Mouse (Mus musculus) limb, embryonic 12.5 days (tissue): ENCODE measurements around the gene Ankle2. TPM values are rescaled to one million over a fixed set of nuclear protein-coding genes. Genes with fewer than 3 reads are reported as not detected.
A peak's percentile ranks its signal among the peaks of the same experiment; 100 is the strongest.

Experiments used
- ATAC-seq: fragments of 200-750 bp; cut with Nextera tagmentation; 2 replicates; pipeline ENCODE4 v1.8.0; 2017; ENCODE audit warnings: low read depth, moderate TSS enrichment; ENCODE audit not compliant: insufficient number of reproducible peaks, insufficient read depth, low FRiP score, low TSS enrichment
- H3K27ac ChIP-seq: fragments of 300-500 bp; sonication (generic); 2 replicates; pipeline ENCODE4 v1.5.1; 2016; ENCODE audit warnings: mild to moderate bottlenecking, moderate library complexity
- H3K27me3 ChIP-seq: fragments of 300-500 bp; sonication (generic); 2 replicates; pipeline ENCODE4 v1.6.1; 2016; ENCODE audit warnings: mild to moderate bottlenecking, moderate library complexity
- H3K36me3 ChIP-seq: fragments of 300-500 bp; sonication (generic); 2 replicates; pipeline ENCODE4 v1.6.1; 2016; ENCODE audit warnings: mild to moderate bottlenecking, moderate library complexity
- H3K4me1 ChIP-seq: fragments of 300-500 bp; sonication (generic); replicated peaks from 2 replicates; pipeline ENCODE4 v1.6.1; 2016
- H3K4me2 ChIP-seq: fragments of 300-500 bp; sonication (generic); 2 replicates; pipeline ENCODE4 v1.6.1; 2016; ENCODE audit warnings: mild to moderate bottlenecking, moderate library complexity
- H3K4me3 ChIP-seq: fragments of 300-500 bp; sonication (generic); replicated peaks from 2 replicates; pipeline ENCODE4 v1.5.1; 2016; ENCODE audit warnings: mild to moderate bottlenecking
- H3K9ac ChIP-seq: fragments of 300-500 bp; sonication (generic); replicated peaks from 2 replicates; pipeline ENCODE4 v1.6.1; 2016; ENCODE audit warnings: mild to moderate bottlenecking, moderate library complexity
- H3K9me3 ChIP-seq: fragments of 300-500 bp; sonication (generic); 2 replicates; pipeline ENCODE4 v1.6.1; 2016; ENCODE audit warnings: mild to moderate bottlenecking, moderate library complexity
- WGBS: fragments of 180-500 bp; shearing (Covaris S2); methylation state at CpG from one replicate; pipeline ENCODE4 v1.1.7; 2016; 5-methylcytosine and 5-hydroxymethylcytosine counted together
- polyA plus RNA-seq: library from polyadenylated mRNA; unstranded; fragments of >200 nt; fragmentation: Nextera tagmentation; extraction: Ambion mirVana; gene quantifications from 2 replicates; pipeline ENCODE4 v1.2.1, GENCODE M21; 2016

Gene Ankle2
- polyA plus RNA-seq, 1 experiment from 2014 or later: 43.2 TPM

DNA sequence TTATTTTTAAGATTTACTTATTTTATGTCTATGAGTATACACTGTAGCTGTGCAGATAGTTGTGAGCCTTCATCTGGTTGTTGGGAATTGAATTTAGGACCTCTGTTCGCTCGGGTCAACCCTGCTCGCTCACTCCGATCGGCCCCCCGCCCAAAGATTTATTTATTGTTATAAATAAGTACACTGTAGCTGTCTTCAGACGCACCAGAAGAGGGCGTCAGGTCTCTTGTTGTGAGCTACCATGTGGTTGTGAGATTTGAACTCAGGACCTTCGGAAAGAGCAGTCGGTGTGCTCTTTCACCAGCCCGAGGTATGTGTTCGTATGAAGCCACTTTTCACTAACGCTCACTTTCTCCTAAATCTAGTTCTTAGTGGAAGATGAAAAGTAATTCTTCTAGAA lies 834 bp downstream of the Ankle2 start:
- 51% methylated on average over 13 of the region's 13 CpGs for WGBS
- H3K36me3 ChIP-seq: peaks cover 35% of the 10 kb centered on the region
- H3K9me3 ChIP-seq: no peaks in the 10 kb centered on the region
- H3K27me3 ChIP-seq: no peaks in the 10 kb centered on the region
- H3K4me1 ChIP-seq: peaks cover 21% of the 10 kb centered on the region
- peak overlapping the region; percentile 92 for H3K9ac ChIP-seq
- ATAC-seq: no peak
- no peak overlapping the region for H3K27ac ChIP-seq
- peak overlapping the region; percentile 96 for H3K4me3 ChIP-seq
- H3K4me2 ChIP-seq: peak overlapping the region; percentile 74

DNA sequence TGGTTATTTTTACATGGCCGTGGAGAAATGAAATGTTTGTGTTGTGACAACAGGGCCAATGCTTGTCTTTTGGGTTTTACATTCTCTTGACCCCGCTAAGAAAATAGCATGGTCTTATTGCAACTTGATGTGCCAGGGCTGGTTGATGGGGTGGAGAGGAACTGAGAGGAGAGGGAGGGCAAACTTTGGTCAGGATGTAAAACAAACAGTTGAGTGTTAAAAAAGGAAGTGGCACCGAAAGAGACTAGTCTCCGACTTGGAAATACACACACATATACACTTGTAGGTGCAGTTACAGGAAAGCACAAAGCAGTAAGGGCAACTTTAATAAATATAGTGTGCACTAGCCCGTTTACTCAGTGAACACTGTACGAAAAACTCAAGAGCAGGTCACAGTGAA lies 1.5 kb downstream of the Ankle2 start:
- peaks cover 21% of the 10 kb centered on the region for H3K4me1 ChIP-seq
- WGBS: 95% methylated on average over 6 of the region's 6 CpGs
- peak overlapping the region; percentile 96 for H3K4me3 ChIP-seq
- peaks cover 36% of the 10 kb centered on the region for H3K36me3 ChIP-seq
- no peaks in the 10 kb centered on the region for H3K9me3 ChIP-seq
- no peaks in the 10 kb centered on the region for H3K27me3 ChIP-seq
- peak overlapping the region; percentile 74; the same call in 1 of the 2 replicates for H3K4me2 ChIP-seq
- no peak for ATAC-seq
- H3K9ac ChIP-seq: no peak overlapping the region
- no peak overlapping the region for H3K27ac ChIP-seq

DNA sequence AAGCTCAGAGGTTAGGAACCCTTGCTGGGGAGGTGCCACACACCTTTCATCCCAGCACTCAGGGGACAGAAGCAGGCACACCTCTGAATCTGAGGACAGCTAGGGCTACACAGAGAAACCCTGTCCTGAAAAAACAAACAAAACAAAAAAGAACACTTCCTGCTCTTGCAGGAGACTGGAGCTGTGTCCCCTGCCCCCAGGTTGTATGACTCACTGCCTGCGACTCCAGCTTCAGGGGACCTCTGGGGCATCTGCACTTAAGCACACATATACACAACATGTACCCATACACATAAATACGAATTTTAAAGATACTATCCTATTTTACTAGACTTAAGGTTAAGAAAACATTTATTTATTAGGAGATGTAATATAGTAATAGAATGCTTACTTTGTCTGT lies 13.3 kb downstream of the Ankle2 start:
- H3K36me3 ChIP-seq: peaks cover 94% of the 10 kb centered on the region
- no peaks in the 10 kb centered on the region for H3K4me1 ChIP-seq
- no peaks in the 10 kb centered on the region for H3K27me3 ChIP-seq
- H3K4me3 ChIP-seq: no peak overlapping the region
- 91% methylated on average over 2 of the region's 2 CpGs for WGBS
- no peak overlapping the region for H3K4me2 ChIP-seq
- no peaks in the 10 kb centered on the region for H3K9me3 ChIP-seq
- no peak overlapping the region for H3K27ac ChIP-seq
- ATAC-seq: no peak
- no peak overlapping the region for H3K9ac ChIP-seq

DNA sequence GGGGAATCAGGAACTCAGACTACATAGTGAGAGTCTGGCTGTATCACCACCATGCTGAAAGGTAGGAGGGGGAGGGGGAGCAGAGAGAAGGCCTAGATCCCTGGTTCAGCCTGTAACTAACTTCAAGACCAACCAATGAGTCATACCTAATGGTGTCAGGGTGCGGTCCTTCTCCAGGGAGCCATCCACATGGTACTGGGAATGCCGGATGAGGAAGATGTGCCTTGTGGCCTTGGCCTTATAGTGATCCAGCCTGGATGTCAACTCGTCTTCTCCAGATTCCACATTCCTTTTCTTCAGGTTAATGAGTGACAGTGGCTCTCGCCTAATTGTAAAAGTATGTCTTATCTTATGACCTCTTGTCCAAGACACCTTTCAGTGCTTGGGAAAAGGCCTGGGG lies 36.1 kb downstream of the Ankle2 start:
- Histone ChIP-seq H3K9ac (no peak overlapping the region), H3K27me3 (no peaks in the 10 kb centered on the region), H3K27ac (no peak overlapping the region), H3K9me3 (no peaks in the 10 kb centered on the region), H3K4me1 (peaks cover 6% of the 10 kb centered on the region), H3K4me3 (no peak overlapping the region), H3K36me3 (peaks cover 51% of the 10 kb centered on the region), H3K4me2 (no peak overlapping the region)
- 92% methylated on average over 4 of the region's 4 CpGs for WGBS
- ATAC-seq: no peak

DNA sequence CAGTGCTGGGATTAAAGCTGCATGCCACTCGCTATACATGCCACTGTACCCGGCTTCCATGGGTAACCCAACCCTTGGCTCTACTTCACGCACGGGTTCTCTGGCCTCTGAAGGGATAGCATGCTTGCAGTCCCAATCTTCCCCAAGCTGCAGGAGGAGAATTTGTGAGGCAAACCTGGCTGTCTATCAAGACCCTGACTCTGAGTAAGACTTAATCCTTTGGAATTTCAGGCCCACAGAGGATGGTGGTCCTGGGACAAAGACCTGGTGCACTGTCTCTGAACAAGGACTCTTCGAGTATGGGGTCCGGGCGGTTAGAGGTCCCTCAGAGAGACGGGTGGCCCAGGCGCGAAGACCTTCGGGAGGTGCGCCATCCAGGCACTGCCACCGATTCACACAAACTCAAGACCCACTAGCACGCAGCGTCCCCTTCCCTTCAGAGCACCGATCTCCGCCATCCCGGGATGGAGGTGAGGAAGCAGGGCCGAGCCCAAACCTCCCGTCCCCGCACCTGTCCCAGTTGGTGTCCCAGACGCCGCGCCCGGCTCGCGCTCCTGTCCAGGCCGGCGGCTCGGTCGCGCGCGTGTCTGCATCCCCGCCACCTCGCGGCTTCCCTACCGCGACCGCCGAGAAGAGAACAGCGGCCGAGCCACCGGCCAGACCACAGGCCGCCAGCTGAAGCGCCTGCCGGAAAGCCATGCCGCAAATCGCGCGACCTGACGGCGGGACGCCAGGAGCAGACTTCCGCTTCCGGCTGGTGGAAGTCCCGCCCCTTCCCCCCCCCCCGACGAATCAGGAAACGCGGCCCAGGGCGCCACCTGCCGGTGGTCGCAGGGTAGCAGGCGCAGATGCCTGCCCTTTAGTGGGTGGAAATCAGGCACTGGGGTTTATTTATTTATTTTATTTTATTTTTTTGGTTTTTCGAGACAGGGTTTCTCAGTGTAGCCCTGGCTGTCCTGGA lies 38.6 kb downstream of the Ankle2 start, which contains the start of gene Pgam5:
Pgam5 (minus strand) TSS at position 773 of the 961 bp plus-strand sequence.
- Histone ChIP-seq H3K4me1 (peaks cover 6% of the 10 kb centered on the region), H3K4me3 (peak within 1 kb of the TSS; percentile 96), H3K9ac (peak within 1 kb of the TSS; percentile 95), H3K27ac (peak within 1 kb of the TSS; percentile 45; the same call in 1 of the 2 replicates), H3K4me2 (peak within 1 kb of the TSS; percentile 95), H3K9me3 (no peaks in the 10 kb centered on the region), H3K36me3 (peaks cover 36% of the 10 kb centered on the region), H3K27me3 (no peaks in the 10 kb centered on the region)
- peak; percentile 86 for ATAC-seq
- WGBS: under 1% methylated on average over 58 of the region's 66 CpGs

DNA sequence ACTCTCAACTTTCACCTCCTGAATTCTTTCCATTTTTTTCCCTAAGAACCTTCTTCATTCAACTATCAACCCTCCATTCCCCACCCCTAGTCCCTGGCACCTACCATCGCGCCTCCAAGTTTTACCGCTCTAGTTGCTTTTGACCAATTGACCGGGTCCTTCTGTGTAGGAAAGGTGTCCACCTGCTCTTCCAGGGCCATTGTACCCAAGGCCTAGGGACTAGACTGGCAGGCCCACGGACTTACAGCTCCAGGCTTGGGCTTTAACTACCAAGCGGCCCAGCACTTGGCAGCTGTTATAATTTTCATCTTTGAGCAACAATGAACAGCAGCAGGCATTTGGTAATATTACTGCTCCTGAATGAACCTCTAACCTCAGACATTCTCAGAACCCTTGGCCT lies 39.4 kb downstream of the Ankle2 start:
- Histone ChIP-seq H3K9ac (no peak overlapping the region), H3K9me3 (no peaks in the 10 kb centered on the region), H3K36me3 (peaks cover 28% of the 10 kb centered on the region), H3K4me2 (no peak overlapping the region), H3K27ac (no peak overlapping the region), H3K4me3 (no peak overlapping the region), H3K27me3 (no peaks in the 10 kb centered on the region), H3K4me1 (peaks cover 6% of the 10 kb centered on the region)
- 90% methylated on average over 6 of the region's 6 CpGs for WGBS
- ATAC-seq: peak; percentile 11; the same call in 1 of the 2 replicates

DNA sequence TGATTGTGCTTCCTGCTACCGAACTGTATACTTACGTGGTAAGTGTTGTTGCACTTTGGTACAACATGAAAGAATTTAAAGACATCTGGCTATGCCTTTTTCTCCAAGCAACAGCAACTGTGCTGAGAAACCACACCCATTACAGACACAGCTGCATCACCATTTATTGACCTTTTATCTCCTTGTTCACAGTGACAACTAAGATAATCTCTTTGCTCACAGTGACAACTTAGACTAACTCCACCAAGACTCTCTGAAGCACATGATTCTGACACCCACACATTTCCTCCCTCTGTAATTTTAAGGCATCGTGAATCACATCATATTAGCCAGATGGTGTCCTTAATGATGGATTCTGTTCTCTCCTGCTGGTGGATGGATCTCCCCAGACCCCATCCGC lies 43.3 kb downstream of the Ankle2 start:
- 80% methylated on average over 4 of the region's 4 CpGs for WGBS
- Histone ChIP-seq H3K4me3 (no peak overlapping the region), H3K9ac (no peak overlapping the region), H3K4me1 (no peaks in the 10 kb centered on the region), H3K36me3 (no peaks in the 10 kb centered on the region), H3K27me3 (no peaks in the 10 kb centered on the region), H3K27ac (no peak overlapping the region), H3K9me3 (no peaks in the 10 kb centered on the region), H3K4me2 (no peak overlapping the region)
- no peak for ATAC-seq

DNA sequence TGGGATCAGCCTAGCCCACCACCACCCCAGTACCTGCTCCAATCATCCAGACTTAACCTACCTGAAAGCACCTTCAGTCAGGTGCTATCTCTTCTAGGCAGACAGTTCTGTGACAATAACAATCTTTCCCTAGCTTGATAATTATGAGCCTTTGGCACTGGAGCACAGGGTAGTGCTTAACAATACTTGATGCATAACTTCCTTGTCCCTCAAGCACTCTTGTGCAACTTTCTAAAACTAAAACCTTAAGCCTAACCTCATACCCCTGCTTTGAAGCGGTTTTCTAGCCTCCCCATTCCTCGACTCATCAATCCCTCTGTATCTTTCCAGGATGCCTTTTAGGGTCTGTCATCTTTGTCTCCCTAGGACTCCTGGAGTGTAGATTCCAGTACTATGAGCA lies 44.0 kb downstream of the Ankle2 start:
- Histone ChIP-seq H3K9me3 (no peaks in the 10 kb centered on the region), H3K4me2 (no peak overlapping the region), H3K27me3 (no peaks in the 10 kb centered on the region), H3K27ac (no peak overlapping the region), H3K36me3 (no peaks in the 10 kb centered on the region), H3K9ac (no peak overlapping the region), H3K4me1 (no peaks in the 10 kb centered on the region), H3K4me3 (no peak overlapping the region)
- ATAC-seq: no peak
- 63% methylated on average over 2 of the region's 2 CpGs for WGBS

DNA sequence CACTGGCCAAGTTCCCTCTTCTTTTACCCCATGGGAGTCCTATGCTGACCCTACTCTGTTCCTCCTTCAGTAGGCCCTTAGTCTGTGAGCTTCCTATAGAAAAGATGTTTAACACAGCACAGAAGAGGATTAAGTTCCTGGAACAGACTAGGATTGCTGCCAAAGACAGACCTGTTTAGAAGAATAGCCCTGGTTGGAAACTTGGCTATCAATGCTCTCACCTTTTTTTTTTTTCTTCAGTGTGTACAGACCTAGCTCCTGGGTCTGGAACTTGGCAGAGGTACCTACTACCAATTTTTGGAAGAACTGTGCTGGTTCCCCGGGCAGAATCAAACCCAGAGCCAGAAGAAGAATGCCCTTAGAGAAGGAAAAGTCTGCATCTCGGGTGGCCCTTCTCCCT lies 45.6 kb downstream of the Ankle2 start:
- WGBS: 83% methylated on average over 2 of the region's 2 CpGs
- Histone ChIP-seq H3K9me3 (no peaks in the 10 kb centered on the region), H3K9ac (no peak overlapping the region), H3K4me2 (no peak overlapping the region), H3K4me3 (no peak overlapping the region), H3K27ac (no peak overlapping the region), H3K27me3 (no peaks in the 10 kb centered on the region), H3K4me1 (no peaks in the 10 kb centered on the region), H3K36me3 (no peaks in the 10 kb centered on the region)
- no peak for ATAC-seq

DNA sequence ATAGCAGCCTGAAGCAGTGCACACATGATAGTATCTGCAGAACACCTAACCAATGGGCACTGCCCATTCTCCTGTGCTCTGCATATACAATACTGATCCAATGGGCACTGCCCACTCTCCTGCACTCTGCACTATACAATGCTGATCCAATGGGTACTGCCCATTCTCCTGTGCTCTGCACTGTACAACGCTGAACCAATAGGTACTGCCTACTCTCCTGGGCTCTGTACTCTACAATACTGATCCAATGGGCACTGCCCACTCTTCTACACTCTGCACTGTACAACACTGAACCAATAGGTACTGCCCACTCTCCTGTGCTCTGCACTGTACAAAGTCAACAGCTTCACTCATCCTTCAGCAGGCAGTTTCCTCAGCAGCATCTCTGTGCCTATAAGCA lies 46.1 kb downstream of the Ankle2 start:
- H3K9ac ChIP-seq: no peak overlapping the region
- ATAC-seq: no peak
- no peaks in the 10 kb centered on the region for H3K36me3 ChIP-seq
- no peaks in the 10 kb centered on the region for H3K27me3 ChIP-seq
- H3K4me1 ChIP-seq: no peaks in the 10 kb centered on the region
- H3K27ac ChIP-seq: no peak overlapping the region
- H3K4me2 ChIP-seq: no peak overlapping the region
- no peaks in the 10 kb centered on the region for H3K9me3 ChIP-seq
- no peak overlapping the region for H3K4me3 ChIP-seq
- WGBS: 82% methylated on average over 1 of the region's 1 CpGs

DNA sequence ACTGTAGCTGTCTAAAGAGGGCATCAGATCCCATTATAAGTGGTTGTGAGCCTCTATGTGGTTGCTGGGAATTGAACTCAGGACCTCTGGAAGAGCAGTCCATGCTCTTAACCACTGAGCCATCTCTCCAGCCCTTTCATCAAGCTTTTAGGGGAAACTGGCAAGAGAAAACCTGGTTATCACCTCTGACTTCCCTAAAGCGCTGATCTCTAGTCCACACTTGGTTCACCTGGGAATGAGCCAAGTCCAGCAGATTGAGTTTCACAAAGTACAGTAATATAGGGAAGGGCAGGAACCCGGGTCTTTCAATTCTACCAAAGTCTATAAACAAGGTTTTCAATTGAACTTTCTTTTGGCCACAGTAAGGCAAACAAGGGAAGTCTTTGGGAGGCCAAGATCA lies 51.2 kb downstream of the Ankle2 start:
- no peak overlapping the region for H3K4me3 ChIP-seq
- no peak overlapping the region for H3K4me2 ChIP-seq
- H3K9me3 ChIP-seq: no peaks in the 10 kb centered on the region
- peaks cover 23% of the 10 kb centered on the region for H3K27me3 ChIP-seq
- peaks cover 9% of the 10 kb centered on the region for H3K4me1 ChIP-seq
- H3K27ac ChIP-seq: no peak overlapping the region
- WGBS: 83% methylated on average over 2 of the region's 2 CpGs
- ATAC-seq: no peak
- H3K9ac ChIP-seq: no peak overlapping the region
- H3K36me3 ChIP-seq: no peaks in the 10 kb centered on the region
